Mouse (Mus musculus): ENCODE measurements around the gene Ccdc152. TPM values are rescaled to one million over a fixed set of nuclear protein-coding genes. Genes with fewer than 3 reads are reported as not detected.
A peak's percentile ranks its signal among the peaks of the same experiment; 100 is the strongest.

Ccdc152 gene
- polyA plus RNA-seq, 1 experiment from 2014 or later = 0.82 TPM

- no peak for TF ChIP-seq CTCF (IDR thresholded peaks at IDR 0.05; ENCODE audit: low read depth)
- TF ChIP-seq EP300 (optimal IDR thresholded peaks at IDR 0.05) = no peak
- DNase-seq (ENCODE audit: low spot score) (no peak), ATAC-seq (ENCODE audit: low FRiP score, low TSS enrichment) (no peak)
- Histone ChIP-seq H3K36me3 (ENCODE audit: control insufficient read depth, insufficient read depth, low read length) (no peaks in the 10 kb centered on the region), H3K27ac (replicated peaks) (no peak overlapping the region), H3K9ac (ENCODE audit: low read length) (no peak overlapping the region), H3K4me2 (replicated peaks; ENCODE audit: low read depth) (no peak overlapping the region), H3K27me3 (ENCODE audit: control insufficient read depth, insufficient read depth, low read length) (no peaks in the 10 kb centered on the region), H3K9me3 (ENCODE audit: control insufficient read depth, low read length) (no peaks in the 10 kb centered on the region), H3K4me1 (replicated peaks; ENCODE audit: control insufficient read depth, insufficient read depth) (no peaks in the 10 kb centered on the region), H3K4me3 (ENCODE audit: low read depth, low read length) (no peak overlapping the region)
- 91% methylated on average over 3 of the region's 3 CpGs for WGBS
Observed at GRCm38 (mm10) chr15:3290435-3290834, 12.9 kb downstream of the Ccdc152 start.

GRCm38 (mm10) chr15:3286032-3286431 is 17.3 kb downstream of the Ccdc152 start:
- DNase-seq (ENCODE audit: low spot score) (no peak), ATAC-seq (ENCODE audit: low FRiP score, low TSS enrichment) (no peak)
- Histone ChIP-seq H3K27me3 (ENCODE audit: control insufficient read depth, insufficient read depth, low read length) (no peaks in the 10 kb centered on the region), H3K4me2 (replicated peaks; ENCODE audit: low read depth) (no peak overlapping the region), H3K4me3 (ENCODE audit: low read depth, low read length) (no peak overlapping the region), H3K4me1 (replicated peaks; ENCODE audit: control insufficient read depth, insufficient read depth) (no peaks in the 10 kb centered on the region), H3K27ac (replicated peaks) (no peak overlapping the region), H3K9ac (ENCODE audit: low read length) (no peak overlapping the region), H3K9me3 (ENCODE audit: control insufficient read depth, low read length) (no peaks in the 10 kb centered on the region), H3K36me3 (ENCODE audit: control insufficient read depth, insufficient read depth, low read length) (no peaks in the 10 kb centered on the region)
- TF ChIP-seq CTCF (IDR thresholded peaks at IDR 0.05; ENCODE audit: low read depth) = no peak
- TF ChIP-seq EP300 (optimal IDR thresholded peaks at IDR 0.05) = no peak

GRCm38 (mm10) chr15:3281737-3282136 is 21.6 kb downstream of the Ccdc152 start:
- Histone ChIP-seq H3K9me3 (ENCODE audit: control insufficient read depth, low read length) (no peaks in the 10 kb centered on the region), H3K36me3 (ENCODE audit: control insufficient read depth, insufficient read depth, low read length) (no peaks in the 10 kb centered on the region), H3K4me1 (replicated peaks; ENCODE audit: control insufficient read depth, insufficient read depth) (no peaks in the 10 kb centered on the region), H3K27ac (replicated peaks) (no peak overlapping the region), H3K4me2 (replicated peaks; ENCODE audit: low read depth) (no peak overlapping the region), H3K4me3 (ENCODE audit: low read depth, low read length) (no peak overlapping the region), H3K9ac (ENCODE audit: low read length) (no peak overlapping the region), H3K27me3 (ENCODE audit: control insufficient read depth, insufficient read depth, low read length) (no peaks in the 10 kb centered on the region)
- no peak for DNase-seq (ENCODE audit: low spot score)
- TF ChIP-seq EP300 (optimal IDR thresholded peaks at IDR 0.05) (no peak), CTCF (IDR thresholded peaks at IDR 0.05; ENCODE audit: low read depth) (no peak)
- peak; percentile 67; the same call in 1 of the 2 replicates for ATAC-seq (ENCODE audit: low FRiP score, low TSS enrichment)
- 95% methylated on average over 1 of the region's 1 CpGs for WGBS

- no peak for TF ChIP-seq EP300 (optimal IDR thresholded peaks at IDR 0.05)
- TF ChIP-seq CTCF (IDR thresholded peaks at IDR 0.05; ENCODE audit: low read depth) = no peak
- Histone ChIP-seq H3K9ac (ENCODE audit: low read length) (no peak overlapping the region), H3K4me1 (replicated peaks; ENCODE audit: control insufficient read depth, insufficient read depth) (no peaks in the 10 kb centered on the region), H3K27me3 (ENCODE audit: control insufficient read depth, insufficient read depth, low read length) (no peaks in the 10 kb centered on the region), H3K9me3 (ENCODE audit: control insufficient read depth, low read length) (no peaks in the 10 kb centered on the region), H3K27ac (replicated peaks) (no peak overlapping the region), H3K36me3 (ENCODE audit: control insufficient read depth, insufficient read depth, low read length) (no peaks in the 10 kb centered on the region), H3K4me2 (replicated peaks; ENCODE audit: low read depth) (no peak overlapping the region), H3K4me3 (ENCODE audit: low read depth, low read length) (no peak overlapping the region)
- ATAC-seq (ENCODE audit: low FRiP score, low TSS enrichment) (0 out of 2 replicates have a peak, but pooled peaks have one; percentile 30), DNase-seq (ENCODE audit: low spot score) (no peak)
Observed at GRCm38 (mm10) chr15:3281216-3281615, 22.1 kb downstream of the Ccdc152 start.

GRCm38 (mm10) chr15:3279242-3279641 is 24.1 kb downstream of the Ccdc152 start:
- no peak for TF ChIP-seq EP300 (optimal IDR thresholded peaks at IDR 0.05)
- no peak for TF ChIP-seq CTCF (IDR thresholded peaks at IDR 0.05; ENCODE audit: low read depth)
- Histone ChIP-seq H3K36me3 (ENCODE audit: control insufficient read depth, insufficient read depth, low read length) (no peaks in the 10 kb centered on the region), H3K27ac (replicated peaks) (no peak overlapping the region), H3K27me3 (ENCODE audit: control insufficient read depth, insufficient read depth, low read length) (no peaks in the 10 kb centered on the region), H3K9ac (ENCODE audit: low read length) (no peak overlapping the region), H3K4me3 (ENCODE audit: low read depth, low read length) (no peak overlapping the region), H3K4me2 (replicated peaks; ENCODE audit: low read depth) (no peak overlapping the region), H3K9me3 (ENCODE audit: control insufficient read depth, low read length) (no peaks in the 10 kb centered on the region), H3K4me1 (replicated peaks; ENCODE audit: control insufficient read depth, insufficient read depth) (no peaks in the 10 kb centered on the region)
- ATAC-seq (ENCODE audit: low FRiP score, low TSS enrichment) = no peak
- no peak for DNase-seq (ENCODE audit: low spot score)
- WGBS = 84% methylated on average over 7 of the region's 7 CpGs

- H3K36me3 ChIP-seq (ENCODE audit: control insufficient read depth, insufficient read depth, low read length) = no peaks in the 10 kb centered on the region
- DNase-seq (ENCODE audit: low spot score) = no peak
- 85% methylated on average over 2 of the region's 2 CpGs for WGBS
- H3K9me3 ChIP-seq (ENCODE audit: control insufficient read depth, low read length) = no peaks in the 10 kb centered on the region
- H3K4me1 ChIP-seq (replicated peaks; ENCODE audit: control insufficient read depth, insufficient read depth) = no peaks in the 10 kb centered on the region
- H3K27me3 ChIP-seq (ENCODE audit: control insufficient read depth, insufficient read depth, low read length) = no peaks in the 10 kb centered on the region
- H3K9ac ChIP-seq (ENCODE audit: low read length) = no peak overlapping the region
- no peak overlapping the region for H3K4me3 ChIP-seq (ENCODE audit: low read depth, low read length)
- no peak for ATAC-seq (ENCODE audit: low FRiP score, low TSS enrichment)
- H3K27ac ChIP-seq (replicated peaks) = no peak overlapping the region
- H3K4me2 ChIP-seq (replicated peaks; ENCODE audit: low read depth) = no peak overlapping the region
- TF ChIP-seq CTCF (IDR thresholded peaks at IDR 0.05; ENCODE audit: low read depth) (peak; percentile 55), EP300 (optimal IDR thresholded peaks at IDR 0.05) (no peak)
Observed at GRCm38 (mm10) chr15:3277391-3277790, 25.9 kb downstream of the Ccdc152 start.
